In the genomic region with DNA sequence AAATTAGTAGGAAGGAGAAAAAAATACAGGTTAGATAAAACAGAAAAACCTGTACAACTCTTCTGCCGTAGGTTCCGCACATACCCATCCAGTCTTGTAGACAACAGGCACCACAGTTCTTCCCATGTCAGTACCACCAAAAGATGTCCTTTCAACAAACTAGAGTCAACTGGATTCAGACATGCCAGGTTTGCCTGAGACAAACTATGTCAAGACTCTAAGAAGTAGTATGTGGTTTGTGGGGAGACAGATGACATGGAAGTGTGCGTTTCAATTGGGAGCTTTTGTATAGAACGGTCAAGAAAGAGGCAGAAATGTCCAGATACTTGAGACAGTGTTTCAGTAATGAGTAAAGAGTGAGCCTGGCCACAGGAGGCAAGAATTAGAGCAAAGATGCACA, we compare ENCODE assay signal across 28 mouse cellular contexts.
"Had no signal": no experiment of that assay in that cellular context is flagged by ENCODE, and none has a peak within 500 bp of the region (broad histone marks: within the 10 kb centered on the region; RNA-seq: fewer than 3 reads in every experiment).

No protein-coding gene starts in this region.

- H3K27ac ChIP-seq: embryonic facial prominence, embryonic 10.5 days; embryonic facial prominence, embryonic 12.5 days; embryonic facial prominence, embryonic 13.5 days; embryonic facial prominence, embryonic 15.5 days; forebrain, embryonic 10.5 days; forebrain, embryonic 12.5 days; forebrain, embryonic 13.5 days; forebrain, embryonic 15.5 days; gastrocnemius, adult 2 months; heart, adult 2 months had no signal

- H3K27me3 ChIP-seq: embryonic facial prominence, embryonic 15.5 days; forebrain, embryonic 13.5 days; forebrain, embryonic 15.5 days had no signal

- H3K4me2 ChIP-seq: embryonic facial prominence, embryonic 12.5 days; embryonic facial prominence, embryonic 13.5 days; embryonic facial prominence, embryonic 15.5 days; forebrain, embryonic 12.5 days; forebrain, embryonic 13.5 days; forebrain, embryonic 15.5 days had no signal

- DNase-seq: cerebellum, adult 2 months; cerebellum, adult 8-10 months; cerebellum, adult 9-10 months; cerebellum, adult 9-11 months; cerebellum, postnatal 10 days; cerebellum, postnatal 14 days; cerebellum, postnatal 25 days; cerebellum, postnatal 36 days; embryo, embryonic 11 days; forebrain, postnatal 0 days; gastrocnemius, adult 2 months; gastrocnemius, postnatal 10 days; gastrocnemius, postnatal 14 days; gastrocnemius, postnatal 25 days; gastrocnemius, postnatal 36 days; heart, adult 18-20 months; heart, adult 2 months had no signal

- ATAC-seq: forebrain, embryonic 13.5 days; forebrain, embryonic 14.5 days; forebrain, embryonic 15.5 days; forebrain, embryonic 16.5 days; forebrain, postnatal 0 days had no signal

- H3K36me3 ChIP-seq: embryonic facial prominence, embryonic 10.5 days; embryonic facial prominence, embryonic 12.5 days; embryonic facial prominence, embryonic 13.5 days; embryonic facial prominence, embryonic 15.5 days; forebrain, embryonic 10.5 days; forebrain, embryonic 12.5 days; forebrain, embryonic 15.5 days had no signal

- H3K9ac ChIP-seq: embryonic facial prominence, embryonic 12.5 days; embryonic facial prominence, embryonic 13.5 days; embryonic facial prominence, embryonic 15.5 days; forebrain, embryonic 12.5 days; forebrain, embryonic 13.5 days; forebrain, embryonic 15.5 days; forebrain, postnatal 0 days had no signal

- H3K9me3 ChIP-seq: embryonic facial prominence, embryonic 10.5 days; embryonic facial prominence, embryonic 12.5 days; embryonic facial prominence, embryonic 13.5 days; embryonic facial prominence, embryonic 15.5 days; forebrain, embryonic 10.5 days; forebrain, embryonic 12.5 days; forebrain, embryonic 13.5 days; forebrain, embryonic 15.5 days had no signal

- H3K4me3 ChIP-seq: embryonic facial prominence, embryonic 10.5 days; embryonic facial prominence, embryonic 12.5 days; embryonic facial prominence, embryonic 13.5 days; embryonic facial prominence, embryonic 15.5 days; erythroblast, embryonic 14.5 days; forebrain, embryonic 10.5 days; forebrain, embryonic 12.5 days; forebrain, embryonic 13.5 days; forebrain, embryonic 15.5 days; gastrocnemius, adult 2 months; heart, adult 2 months had no signal
